Mouse (Mus musculus): ENCODE data around the gene Sirt7.

The Sirt7 gene

GRCm38 (mm10) chr11:120625152-120625775 is at the start of gene Sirt7:
Sirt7 (minus strand) TSS chr11:120625240.
- WGBS = 14% methylated on average over 5 of the region's 5 CpGs

- 35% methylated on average over 12 of the region's 12 CpGs for WGBS
Observed at GRCm38 (mm10) chr11:120673594-120674122, 48.6 kb upstream of the Sirt7 start.

DNA sequence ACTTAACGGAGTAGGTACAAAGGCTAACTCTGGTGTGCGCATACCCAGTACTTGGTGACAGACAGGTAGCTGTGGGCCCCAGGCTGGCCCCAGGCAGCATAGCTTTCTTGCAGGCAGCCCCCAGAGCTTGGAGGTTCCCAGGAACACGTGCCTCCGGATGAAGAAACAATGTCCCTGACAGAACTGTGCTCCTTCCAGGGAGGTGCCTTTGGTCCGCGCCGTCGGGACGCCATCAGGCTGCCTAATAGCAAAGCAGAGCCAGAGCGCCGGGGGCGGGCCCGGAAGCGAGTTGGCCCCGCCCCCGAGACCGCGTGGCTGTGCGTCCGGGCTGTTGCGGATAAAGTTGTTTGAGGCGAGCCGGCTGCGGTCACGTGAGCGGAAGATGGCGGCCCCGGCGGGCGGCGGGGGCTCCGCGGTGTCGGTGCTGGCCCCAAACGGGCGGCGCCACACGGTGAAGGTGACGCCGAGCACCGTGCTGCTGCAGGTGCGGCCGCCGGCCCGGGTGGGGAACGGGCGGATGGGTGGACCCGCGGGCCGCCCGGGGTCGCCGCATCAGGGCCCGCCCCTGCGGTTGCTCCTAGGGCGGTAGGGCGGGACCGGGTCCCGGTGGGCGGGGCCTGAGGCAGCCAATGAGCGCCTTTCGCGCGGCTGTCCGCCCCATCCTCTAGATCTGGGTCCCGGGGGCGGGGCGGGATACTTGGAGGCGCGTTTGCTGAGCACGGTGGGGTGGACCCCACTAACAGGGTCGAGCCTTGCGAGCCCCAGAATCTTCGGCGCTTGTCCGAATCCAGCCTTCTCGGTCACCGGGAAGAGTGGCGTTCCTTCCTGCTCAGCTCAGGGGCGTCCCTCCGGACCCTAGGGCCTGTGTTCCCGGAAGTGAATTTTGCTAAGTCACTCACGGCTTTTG is 47.9 kb upstream of the Sirt7 start, which contains the start of gene Aspscr1:
Gene Aspscr1 (plus strand): TSS at position 287 of the 907 bp plus-strand sequence.
- under 1% methylated on average over 83 of the region's 83 CpGs for WGBS

- 44% methylated on average over 3 of the region's 3 CpGs for WGBS
Observed at GRCm38 (mm10) chr11:120666617-120667016, 41.6 kb upstream of the Sirt7 start.

DNA sequence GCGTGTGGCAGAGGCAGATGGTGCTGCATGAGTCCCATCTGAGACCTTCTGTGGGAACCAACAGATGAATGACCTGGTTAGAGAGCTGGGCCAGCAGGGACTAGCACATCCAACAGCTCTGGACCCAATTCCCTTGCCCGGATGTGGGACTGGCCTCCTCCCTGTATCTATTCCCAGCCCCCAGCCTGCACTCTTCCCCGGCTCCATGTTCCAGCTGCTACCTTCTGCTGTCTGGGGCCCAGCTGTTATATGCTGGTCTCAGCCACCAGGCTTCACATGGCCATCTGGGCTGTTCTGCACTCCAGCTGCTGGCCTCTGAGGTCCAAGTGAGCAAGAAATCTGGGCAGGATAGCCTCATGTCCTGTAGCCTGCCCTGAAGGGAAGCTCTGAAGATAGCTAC is 40.4 kb upstream of the Sirt7 start:
- WGBS = 73% methylated on average over 3 of the region's 3 CpGs

DNA sequence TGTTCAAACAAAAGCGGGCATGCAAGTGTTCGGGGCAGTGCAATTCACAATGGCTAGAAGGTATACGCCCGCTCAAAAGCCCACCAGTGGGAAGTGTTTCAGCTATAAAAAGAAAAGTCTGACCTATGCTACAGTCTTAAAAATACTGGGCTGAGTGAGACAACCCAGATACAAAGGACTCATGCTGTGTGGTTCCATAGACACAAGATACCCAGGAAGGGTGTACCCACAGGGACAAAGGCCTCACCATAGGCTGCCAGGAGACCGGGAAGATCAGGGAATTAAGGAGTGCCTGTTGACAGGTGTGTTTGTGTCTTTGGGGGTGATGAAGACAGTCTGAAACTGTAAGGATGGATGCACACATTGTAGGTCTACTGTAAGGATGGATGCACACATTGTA is 38.7 kb upstream of the Sirt7 start:
- 88% methylated on average over 5 of the region's 5 CpGs for WGBS

DNA sequence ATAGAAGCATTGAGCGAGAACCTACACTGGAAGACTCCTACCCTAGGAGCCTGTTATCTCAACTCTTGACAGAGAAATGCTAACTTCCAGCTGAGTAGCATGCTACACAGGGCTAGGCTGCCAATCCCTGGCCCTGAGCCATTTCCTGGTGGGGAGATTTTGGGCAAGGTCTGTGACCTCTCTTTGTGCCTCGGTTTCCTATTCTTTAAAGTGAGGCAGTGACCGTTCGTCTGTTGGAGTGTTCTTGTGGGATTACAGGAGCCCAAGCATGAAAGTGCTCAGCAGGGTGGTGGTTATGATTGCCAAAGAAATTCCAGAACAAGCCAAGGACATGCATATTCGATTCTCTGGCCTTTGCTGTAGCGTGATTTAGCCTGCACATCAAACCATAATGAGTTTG is 37.7 kb upstream of the Sirt7 start:
- WGBS = 56% methylated on average over 6 of the region's 6 CpGs

DNA sequence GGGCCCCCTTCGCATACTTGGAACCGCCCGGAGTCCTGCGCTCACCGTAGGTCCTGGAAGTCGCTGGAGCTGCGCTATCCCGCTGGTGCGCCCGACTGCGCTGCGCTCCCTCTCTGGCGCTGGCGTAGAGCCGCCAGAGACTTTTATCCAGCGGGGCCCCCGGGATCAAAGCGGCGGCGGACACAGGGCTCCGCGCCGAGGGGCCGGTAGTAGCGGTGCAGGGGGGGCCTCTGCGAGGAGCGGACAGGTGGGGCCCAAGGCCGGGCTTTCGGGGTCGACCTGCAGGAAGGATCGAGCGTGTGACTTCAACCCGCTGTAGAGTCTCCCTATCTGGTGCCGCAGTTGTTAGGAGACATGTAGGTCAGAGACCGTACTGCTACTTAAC is 36.0 kb upstream of the Sirt7 start, which contains the start of gene Notum:
Gene Notum (minus strand): TSS at position 100 of the 385 bp plus-strand sequence.
- WGBS = 3% methylated on average over 35 of the region's 35 CpGs

DNA sequence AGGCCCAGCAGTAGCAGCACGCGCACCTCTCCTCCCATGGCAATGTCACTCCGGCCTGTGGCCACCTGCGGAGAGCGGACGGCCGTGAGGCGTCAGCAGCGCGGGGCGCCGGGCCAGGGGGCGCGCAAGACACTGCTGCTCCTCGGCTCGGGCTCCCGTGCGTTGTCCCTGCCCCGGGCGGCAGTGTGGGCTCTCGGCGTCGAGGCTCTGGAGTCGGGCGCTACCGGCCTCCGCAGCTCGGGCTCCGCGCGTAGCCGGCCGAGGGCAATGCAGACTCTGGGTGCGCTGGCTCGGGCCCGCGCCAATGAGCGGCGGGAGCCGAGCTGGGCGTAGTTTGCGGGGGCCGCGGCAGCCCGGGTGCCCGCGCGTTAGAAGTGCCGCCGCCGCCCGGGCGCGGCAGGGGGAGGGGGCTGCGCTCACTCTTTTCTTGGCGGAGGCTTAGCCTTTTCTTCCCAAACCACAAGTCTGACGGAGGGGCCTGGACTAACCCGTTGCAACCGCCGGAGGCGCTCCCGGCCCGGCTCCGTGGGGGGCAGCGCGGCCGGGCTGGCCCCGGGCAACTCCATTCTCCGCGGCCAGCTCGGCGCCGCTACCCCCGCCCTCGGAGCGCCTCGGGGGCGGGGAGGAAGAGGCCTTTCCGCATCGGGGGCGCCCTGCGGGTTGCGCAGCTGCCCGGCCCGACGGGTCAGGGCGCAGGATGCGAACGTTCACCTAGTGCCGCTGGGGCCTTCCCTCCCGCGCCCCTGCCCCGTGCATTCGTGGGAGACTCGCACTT is 35.4 kb upstream of the Sirt7 start:
- WGBS = under 1% methylated on average over 94 of the region's 95 CpGs

DNA sequence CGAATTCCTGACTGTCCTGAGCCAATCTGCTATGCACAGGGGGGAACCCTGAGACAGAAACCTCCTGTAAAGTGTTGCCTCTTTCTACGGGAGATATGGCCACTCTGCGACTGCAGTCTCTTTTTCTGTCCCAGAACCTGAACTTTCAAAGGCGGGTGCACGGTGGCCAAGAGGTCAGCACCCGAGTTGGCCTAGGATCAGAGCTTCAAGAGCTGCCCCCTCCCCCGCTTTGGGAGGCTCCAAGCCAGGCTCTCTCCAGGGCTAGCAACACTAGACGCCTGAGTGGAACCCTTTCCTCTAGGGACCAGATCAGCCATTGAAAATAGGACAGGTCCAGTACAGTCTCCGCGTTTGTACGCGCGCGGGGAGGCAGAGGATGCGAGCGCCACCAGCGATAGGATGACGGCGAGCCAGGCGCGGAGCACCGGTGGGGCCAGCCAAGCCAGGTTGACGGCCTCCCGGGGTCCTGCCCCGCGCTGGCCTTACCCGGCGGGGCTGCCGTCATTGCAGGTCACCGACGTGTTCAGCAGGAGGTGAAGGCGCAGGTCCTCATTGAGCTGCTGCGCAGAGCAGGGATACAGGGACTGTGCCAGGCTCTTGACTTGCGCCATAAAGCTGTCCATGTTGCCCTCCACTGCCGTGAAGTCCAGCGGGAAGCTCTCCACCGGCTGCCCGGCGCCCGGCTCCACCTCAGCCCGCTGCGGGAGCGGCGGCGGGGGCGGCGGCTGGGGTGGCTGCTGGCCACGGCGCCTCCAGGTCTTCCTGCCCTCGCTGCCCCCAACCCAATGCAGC is 34.7 kb upstream of the Sirt7 start:
- WGBS = 3% methylated on average over 50 of the region's 50 CpGs

DNA sequence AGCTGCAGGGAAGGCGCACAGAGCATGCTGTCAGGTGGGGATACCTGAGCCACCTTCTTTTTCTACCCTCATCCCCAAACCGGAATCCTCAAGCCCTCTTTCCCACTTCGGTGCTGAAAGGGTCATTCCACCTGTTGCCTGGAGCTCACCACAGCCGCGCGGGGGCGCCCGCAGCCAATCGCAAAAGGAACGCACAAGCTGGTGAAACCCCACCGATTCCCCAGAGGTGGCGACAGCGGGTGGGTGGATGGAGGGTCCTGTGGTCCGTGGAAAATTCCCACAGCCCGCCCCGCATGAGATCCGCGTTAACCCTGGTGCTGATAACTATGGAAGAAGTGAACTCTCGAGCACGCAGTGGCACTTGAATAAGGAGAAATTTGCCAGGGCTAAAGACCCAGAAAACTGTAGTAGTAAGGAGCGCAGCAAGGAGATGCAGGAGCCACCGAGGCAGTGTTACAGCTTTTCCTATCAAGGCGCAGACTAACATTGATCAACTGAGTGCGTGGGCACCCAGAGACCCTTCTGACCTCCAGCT is 33.9 kb upstream of the Sirt7 start:
- 3% methylated on average over 24 of the region's 24 CpGs for WGBS

GRCm38 (mm10) chr11:120657301-120657700 is 32.3 kb upstream of the Sirt7 start:
- WGBS = 94% methylated on average over 4 of the region's 4 CpGs

GRCm38 (mm10) chr11:120654741-120655140 is 29.7 kb upstream of the Sirt7 start:
- 91% methylated on average over 3 of the region's 3 CpGs for WGBS

- 68% methylated on average over 3 of the region's 3 CpGs for WGBS
Observed at GRCm38 (mm10) chr11:120651872-120652271, 26.8 kb upstream of the Sirt7 start.

DNA sequence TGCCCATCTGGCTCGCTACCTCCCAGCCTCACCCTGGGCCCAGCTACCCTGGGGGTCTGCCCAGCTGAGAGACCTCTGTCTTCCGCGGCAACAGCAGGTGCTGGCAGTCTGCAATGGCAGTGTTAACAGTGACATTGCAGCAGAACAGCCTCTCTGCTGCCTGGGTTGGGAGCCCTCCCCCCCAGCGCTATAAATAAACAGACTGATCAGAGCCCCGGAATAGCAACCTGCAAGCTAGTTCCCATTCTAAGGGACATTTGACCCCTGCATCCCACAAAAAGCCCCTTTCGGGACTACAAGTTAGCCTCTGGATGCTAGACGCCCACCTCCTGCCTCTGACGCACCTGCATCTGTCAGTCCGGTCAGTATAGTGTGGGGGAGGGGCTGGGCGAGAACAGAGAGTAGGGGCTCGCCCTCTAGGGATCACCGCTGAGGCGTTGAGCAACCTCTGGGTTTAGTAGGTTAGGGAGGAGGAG is 23.0 kb upstream of the Sirt7 start, which contains the start of gene Myadml2:
Gene Myadml2 (minus strand): TSS at position 158 of the 476 bp plus-strand sequence.
- 8% methylated on average over 13 of the region's 13 CpGs for WGBS

GRCm38 (mm10) chr11:120647047-120647830 is 22.2 kb upstream of the Sirt7 start:
- WGBS = 90% methylated on average over 35 of the region's 35 CpGs

- WGBS = under 1% methylated on average over 15 of the region's 15 CpGs
Observed at GRCm38 (mm10) chr11:120643601-120643987, 18.6 kb upstream of the Sirt7 start, which contains the start of gene Pycr1. Pycr1 (minus strand) TSS chr11:120643769.

DNA sequence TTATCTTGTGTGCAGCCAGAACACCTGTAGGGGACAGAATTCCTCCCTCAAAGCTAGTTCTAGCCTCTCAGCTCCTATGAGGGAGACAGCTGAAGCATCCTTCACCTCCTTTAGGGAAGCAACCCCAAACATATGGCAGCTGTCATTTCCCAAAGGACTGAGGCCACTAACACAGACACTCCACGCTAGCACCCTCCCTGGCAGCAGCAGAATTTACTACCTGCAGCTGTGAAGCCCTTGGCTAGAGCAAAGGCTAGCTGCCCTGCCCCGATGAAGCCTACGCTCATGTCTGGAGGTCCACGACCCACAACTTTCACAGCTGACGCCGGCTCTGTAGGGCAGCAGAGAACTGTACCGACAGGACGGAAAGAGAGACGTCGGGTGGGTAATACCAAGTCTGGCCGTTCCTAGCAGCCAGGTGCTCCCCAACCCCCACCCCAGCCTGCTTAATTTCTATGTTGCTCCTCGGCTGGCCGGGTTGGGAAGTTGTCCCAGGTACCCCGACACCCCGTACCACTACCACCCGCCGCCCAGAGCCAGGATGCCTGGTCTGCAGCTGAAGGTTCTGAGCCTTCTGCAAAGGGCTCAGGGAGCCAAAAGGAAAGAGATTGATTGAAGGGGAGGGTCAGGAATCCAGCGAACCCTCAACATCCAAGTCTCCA is 18.0 kb upstream of the Sirt7 start:
- WGBS = 2% methylated on average over 18 of the region's 18 CpGs

- 90% methylated on average over 8 of the region's 8 CpGs for WGBS
Observed at GRCm38 (mm10) chr11:120641869-120642268, 16.8 kb upstream of the Sirt7 start.
